Mouse (Mus musculus) limb, embryonic 14.5 days (tissue): ENCODE data around the gene Meiob. TPM values are rescaled to one million over a fixed set of nuclear protein-coding genes. Genes with fewer than 3 reads are reported as not detected.

Experiments
- ATAC-seq: fragments of 200-750 bp; cut with Nextera tagmentation; 2 replicates; pipeline ENCODE4 v1.8.0; 2017; ENCODE audit warnings: low read depth, moderate number of reproducible peaks, moderate TSS enrichment; ENCODE audit not compliant: low FRiP score
- DNase-seq: peaks from one replicate; pipeline ENCODE4 v3.0.0-alpha.2; 2015; ENCODE audit warnings: low spot score
- H3K27ac ChIP-seq: fragments of 300-500 bp; sonication (generic); replicated peaks from 2 replicates; pipeline ENCODE4 v1.5.1; 2014; ENCODE audit warnings: low read depth, mild to moderate bottlenecking, low read length, moderate library complexity, mixed read lengths
- H3K27me3 ChIP-seq: fragments of 300-500 bp; sonication (generic); 2 replicates; pipeline ENCODE4 v1.6.1; 2014; ENCODE audit warnings: low read length, mixed read lengths; ENCODE audit not compliant: control insufficient read depth, insufficient read depth
- H3K36me3 ChIP-seq: fragments of 300-500 bp; sonication (generic); 2 replicates; pipeline ENCODE4 v1.6.1; 2014; ENCODE audit warnings: mild to moderate bottlenecking, low read length, moderate library complexity, mixed read lengths; ENCODE audit not compliant: control insufficient read depth, insufficient read depth
- H3K4me1 ChIP-seq: fragments of 300-500 bp; sonication (generic); 2 replicates; pipeline ENCODE4 v1.6.1; 2014; ENCODE audit warnings: antibody characterized with exemption, low read length, mixed read lengths; ENCODE audit not compliant: control insufficient read depth, insufficient read depth
- H3K4me2 ChIP-seq: fragments of 300-500 bp; sonication (generic); replicated peaks from 2 replicates; pipeline ENCODE4 v1.6.1; 2014; ENCODE audit warnings: low read depth, mild to moderate bottlenecking, low read length, moderate library complexity; ENCODE audit not compliant: severe bottlenecking
- H3K4me3 ChIP-seq: fragments of 300-500 bp; sonication (generic); replicated peaks from 2 replicates; pipeline ENCODE4 v1.5.1; 2014; ENCODE audit warnings: low read length
- H3K9ac ChIP-seq: fragments of 300-500 bp; sonication (generic); 2 replicates; pipeline ENCODE4 v1.6.1; 2014; ENCODE audit warnings: mild to moderate bottlenecking, low read depth, low read length, moderate library complexity; ENCODE audit not compliant: severe bottlenecking
- H3K9me3 ChIP-seq: fragments of 300-500 bp; sonication (generic); 2 replicates; pipeline ENCODE4 v1.6.1; 2016; ENCODE audit warnings: low read length; ENCODE audit not compliant: control insufficient read depth
- POLR2A ChIP-seq: fragments of 200-500 bp; IDR thresholded peaks from 2 replicates; pipeline ENCODE4 v1.8.0; 2012; ENCODE audit warnings: inconsistent platforms, mild to moderate bottlenecking, moderate library complexity, borderline replicate concordance; ENCODE audit not compliant: insufficient read depth, insufficient read length; ENCODE audit errors: extremely low read depth
- WGBS: fragments of 180-500 bp; shearing (Covaris S2); extraction: QIAGEN DNeasy Blood & Tissue Kit; methylation state at CpG from one replicate; pipeline ENCODE4 v1.1.7; 2014; 5-methylcytosine and 5-hydroxymethylcytosine counted together
- polyA plus RNA-seq, 2 experiments: library from polyadenylated mRNA; depleted of rRNA in 1 of 2; stranded (reverse) in 1 of 2; unstranded in 1 of 2; fragments of >200 nt; fragmentation: Nextera tagmentation in 1 of 2; extraction: Ambion mirVana in 1 of 2; gene quantifications; 2 replicates each; pipeline versions ENCODE4 v1.2.1 to v1.2.3; 2012 to 2014

Gene Meiob
- polyA plus RNA-seq, 2 experiments, result not detected

DNA sequence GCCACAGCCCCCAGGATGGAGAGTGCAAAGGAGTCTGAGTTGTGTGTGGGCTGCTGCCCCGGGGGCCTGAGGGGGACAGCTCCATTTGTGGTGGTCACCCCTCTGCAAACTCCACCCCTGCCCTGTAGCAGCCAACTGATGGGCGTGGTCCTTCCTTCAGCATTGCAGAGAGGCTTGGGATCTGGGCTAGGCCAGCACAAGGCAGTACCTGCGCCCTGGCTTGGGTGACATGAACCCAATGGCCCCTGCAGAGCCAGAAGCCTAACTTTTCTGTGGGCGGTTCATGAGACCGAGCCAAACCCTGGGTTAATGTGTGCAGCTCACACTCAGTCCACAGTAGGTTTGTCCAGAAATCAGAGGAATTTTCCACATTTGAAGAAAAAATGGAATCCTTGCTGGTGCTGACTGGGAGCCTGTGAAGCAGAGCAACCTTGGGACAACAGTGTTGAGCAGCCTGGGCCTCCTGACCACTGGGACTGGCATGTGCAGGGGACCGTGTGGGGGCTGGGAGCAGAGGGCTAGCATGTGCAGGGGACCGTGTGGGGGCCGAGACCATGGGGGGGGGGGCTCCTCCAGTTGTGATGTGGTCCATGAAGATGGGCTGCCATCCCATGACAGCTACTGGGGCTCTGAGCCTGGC is 53.9 kb downstream of the Meiob start:
- Histone ChIP-seq H3K4me1 (no peaks in the 10 kb centered on the region), H3K27ac (no peak overlapping the region), H3K9ac (no peak overlapping the region), H3K27me3 (no peaks in the 10 kb centered on the region), H3K9me3 (no peaks in the 10 kb centered on the region), H3K4me2 (no peak overlapping the region), H3K4me3 (no peak overlapping the region), H3K36me3 (peaks cover 33% of the 10 kb centered on the region)
- 90% methylated on average over 8 of the region's 8 CpGs for WGBS
- DNase-seq (no peak), ATAC-seq (no peak)
- TF ChIP-seq POLR2A, result no peak

DNA sequence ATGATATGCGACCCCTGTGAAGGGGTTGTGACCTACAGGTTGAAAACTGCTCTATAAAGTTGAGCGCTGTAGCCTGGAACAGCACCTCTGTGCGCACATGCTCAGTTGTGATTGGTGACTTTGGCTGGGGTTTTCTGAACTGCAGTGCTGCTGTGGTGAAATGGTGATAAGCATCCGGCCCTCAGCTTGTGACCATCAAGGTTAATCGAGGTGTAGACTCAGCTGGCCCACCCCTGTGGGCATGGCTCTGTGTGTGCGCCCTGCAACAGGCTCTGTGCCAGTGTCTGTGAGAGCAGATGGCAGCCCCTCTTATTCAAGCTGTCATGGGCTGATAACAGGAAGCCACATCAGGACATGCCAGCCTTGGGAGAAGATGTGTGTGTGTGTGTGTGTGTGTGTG is 54.9 kb downstream of the Meiob start:
- Histone ChIP-seq H3K9ac (no peak overlapping the region), H3K4me2 (no peak overlapping the region), H3K36me3 (peaks cover 30% of the 10 kb centered on the region), H3K27ac (no peak overlapping the region), H3K4me1 (no peaks in the 10 kb centered on the region), H3K27me3 (no peaks in the 10 kb centered on the region), H3K4me3 (no peak overlapping the region), H3K9me3 (no peaks in the 10 kb centered on the region)
- WGBS, result 89% methylated on average over 6 of the region's 6 CpGs
- no peak for TF ChIP-seq POLR2A
- no peak for ATAC-seq
- DNase-seq, result no peak

DNA sequence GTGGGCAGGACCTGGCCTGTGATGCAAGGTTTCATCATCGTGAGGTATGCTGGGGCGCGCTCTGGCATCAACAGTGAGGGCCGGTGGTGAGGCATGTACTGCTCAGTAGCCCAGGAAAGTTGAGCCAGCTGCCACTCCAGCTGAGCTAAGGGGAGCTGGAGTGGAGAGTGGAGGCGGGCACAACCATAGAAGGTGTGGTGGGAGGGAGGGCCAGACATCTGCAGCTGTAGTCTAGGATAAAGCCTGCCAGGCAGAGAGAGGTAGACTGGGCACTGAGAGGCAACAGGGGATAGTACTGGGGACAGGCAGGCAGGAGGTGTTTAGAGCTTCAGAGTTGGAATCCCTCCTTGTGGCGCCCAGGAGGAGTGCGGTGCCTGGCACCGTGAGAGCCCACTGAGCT is 56.0 kb downstream of the Meiob start:
- Histone ChIP-seq H3K9ac (no peak overlapping the region), H3K27me3 (no peaks in the 10 kb centered on the region)

DNA sequence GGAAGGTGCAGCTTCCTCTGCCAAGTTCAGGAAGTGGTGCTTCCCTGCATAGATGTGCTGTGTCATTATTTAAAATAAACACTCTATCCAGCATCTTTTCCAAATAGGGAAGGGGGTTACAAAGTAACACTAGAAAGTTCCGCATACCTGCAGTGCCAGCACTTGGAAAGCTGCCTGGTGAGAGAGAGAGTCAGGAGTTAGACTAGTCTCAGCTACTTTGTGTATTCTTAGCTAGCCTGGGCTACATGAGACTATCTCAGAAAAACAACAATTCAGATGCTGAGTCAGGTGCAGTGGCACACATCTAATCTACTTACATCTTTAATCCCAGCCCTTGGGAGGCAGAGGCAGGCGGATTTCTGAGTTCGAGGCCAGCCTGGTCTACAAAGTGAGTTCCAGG is 57.7 kb downstream of the Meiob start:
- Histone ChIP-seq H3K27me3 (no peaks in the 10 kb centered on the region), H3K4me2 (no peak overlapping the region), H3K27ac (no peak overlapping the region), H3K9ac (no peak overlapping the region), H3K9me3 (no peaks in the 10 kb centered on the region), H3K4me3 (no peak overlapping the region), H3K36me3 (peaks cover 28% of the 10 kb centered on the region), H3K4me1 (no peaks in the 10 kb centered on the region)
- DNase-seq (no peak), ATAC-seq (no peak)
- no peak for TF ChIP-seq POLR2A
- 96% methylated on average over 3 of the region's 3 CpGs for WGBS

More for the DNA sequence above, 56.0 kb downstream of the Meiob start:
- DNase-seq (no peak), ATAC-seq (no peak)
- peaks cover 29% of the 10 kb centered on the region for H3K36me3 ChIP-seq
- WGBS, result 90% methylated on average over 8 of the region's 8 CpGs
- TF ChIP-seq POLR2A, result no peak
- H3K4me1 ChIP-seq, result no peaks in the 10 kb centered on the region
- no peak overlapping the region for H3K4me3 ChIP-seq
- no peaks in the 10 kb centered on the region for H3K9me3 ChIP-seq
- no peak overlapping the region for H3K27ac ChIP-seq
- H3K4me2 ChIP-seq, result no peak overlapping the region

DNA sequence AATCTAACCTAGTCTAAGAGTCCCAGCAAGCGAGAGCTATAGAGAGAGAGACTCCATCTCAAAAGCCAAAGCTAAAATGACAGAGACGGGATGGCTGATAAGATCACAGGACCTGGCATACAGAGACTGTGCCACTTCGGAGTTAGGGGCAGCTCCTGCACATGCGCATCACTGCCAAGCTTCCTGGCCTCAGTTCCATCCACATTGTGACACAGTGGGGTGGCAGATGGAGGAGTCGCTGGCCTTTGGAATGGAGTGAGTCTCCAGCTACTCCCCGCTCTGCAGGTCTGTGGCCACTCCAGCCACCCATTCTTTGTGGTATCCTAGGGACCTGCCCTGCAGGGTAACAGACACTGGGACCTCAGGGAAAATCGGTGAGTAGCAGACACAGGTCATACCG is 61.7 kb downstream of the Meiob start, which contains the start of gene Igfals:
TSS of gene Igfals (plus strand) at position 222 of the 400 bp plus-strand sequence.
- no peak within 1 kb of the TSS for H3K4me3 ChIP-seq
- H3K4me2 ChIP-seq, result no peak within 1 kb of the TSS
- H3K36me3 ChIP-seq, result peaks cover 26% of the 10 kb centered on the region
- no peaks in the 10 kb centered on the region for H3K27me3 ChIP-seq
- no peaks in the 10 kb centered on the region for H3K4me1 ChIP-seq
- H3K9ac ChIP-seq, result no peak within 1 kb of the TSS
- no peaks in the 10 kb centered on the region for H3K9me3 ChIP-seq
- WGBS, result 89% methylated on average over 8 of the region's 8 CpGs
- TF ChIP-seq POLR2A, result no peak
- DNase-seq, result no peak
- ATAC-seq, result no peak
- H3K27ac ChIP-seq, result no peak within 1 kb of the TSS

DNA sequence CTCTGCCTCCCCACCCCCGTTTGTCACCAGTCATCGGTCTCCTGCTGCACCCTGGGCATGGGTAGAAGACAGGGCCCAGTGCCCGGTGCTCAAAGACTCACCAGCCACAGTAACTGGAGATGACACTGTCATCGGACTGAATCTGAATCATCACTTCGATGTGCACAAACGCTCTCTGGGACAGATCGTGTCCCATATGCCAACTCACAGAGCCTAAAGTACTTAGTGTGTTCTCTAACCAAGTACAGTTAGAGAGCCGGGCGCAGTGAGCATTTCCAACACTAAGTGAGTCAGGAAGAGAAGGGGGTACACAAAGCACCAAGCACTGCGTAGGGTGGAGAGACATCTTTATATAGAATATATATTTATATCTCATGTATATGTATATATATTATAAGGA is 63.8 kb downstream of the Meiob start:
- WGBS, result 91% methylated on average over 10 of the region's 10 CpGs
- H3K9me3 ChIP-seq, result no peaks in the 10 kb centered on the region

More for the DNA sequence above, 63.8 kb downstream of the Meiob start:
- Histone ChIP-seq H3K27me3 (no peaks in the 10 kb centered on the region), H3K4me3 (no peak overlapping the region), H3K9ac (no peak overlapping the region), H3K4me2 (no peak overlapping the region), H3K36me3 (peaks cover 9% of the 10 kb centered on the region; the same call in 1 of the 2 replicates), H3K4me1 (no peaks in the 10 kb centered on the region), H3K27ac (no peak overlapping the region)
- ATAC-seq (no peak), DNase-seq (no peak)
- TF ChIP-seq POLR2A, result no peak
